15 mouse cellular contexts compared by ENCODE assay signal in genomic region chr3:135578588-135579140, GRCm38 (mm10).
A peak's percentile ranks its signal among the peaks of the same experiment; 100 is the strongest.
DNase-seq lines count a peak whose midpoint lies in the region; ATAC-seq and TF ChIP-seq lines count a peak whose summit lies in the region.
"Had no signal": no experiment of that assay in that cellular context is flagged by ENCODE, and none has a peak within 500 bp of the region (broad histone marks: within the 10 kb centered on the region; RNA-seq: fewer than 3 reads in every experiment).

No protein-coding gene starts in this region.

- no peak for TF ChIP-seq EP300 in CH12.LX (IDR thresholded peaks at IDR 0.05; ENCODE audit: low read length)

- TF ChIP-seq RAD21 in CH12.LX (IDR thresholded peaks at IDR 0.05; ENCODE audit: low read depth, low read length): no peak

- in situ Hi-C loops in CH12.LX (cut with MboI; ENCODE audit: low pct_ligation_motif_present, low pct_unique_long_range_greater_than_20kb, low sequenced_read_pairs): no loop called here

- dilution Hi-C loops in CH12.LX (cut with MboI; ENCODE audit: extremely low pct_ligation_motif_present, extremely low pct_unique_long_range_greater_than_20kb, low sequenced_read_pairs): no loop called here

- ATAC-seq in heart, embryonic 13.5 days (ENCODE audit: extremely low read depth, insufficient number of reproducible peaks, low FRiP score, low TSS enrichment): no peak
- no peak for ATAC-seq in intestine, embryonic 15.5 days
- no peak for ATAC-seq in midbrain, embryonic 14.5 days (ENCODE audit: low FRiP score, low TSS enrichment)
- ATAC-seq: Patski had no signal

- H3K4me1 ChIP-seq in heart, embryonic 13.5 days: peaks cover 57% of the 10 kb centered on the region
- H3K4me1 ChIP-seq in CH12.LX (ENCODE audit: control insufficient read depth in 1 of 2, insufficient read depth in 2 of 2): peaks cover 22 to 57% of the 10 kb centered on the region in 2 experiments
- peaks cover 15% of the 10 kb centered on the region; the same call in 1 of the 2 replicates for H3K4me1 ChIP-seq in intestine, embryonic 15.5 days (replicated peaks)
- H3K4me1 ChIP-seq in midbrain, embryonic 14.5 days (ENCODE audit: control insufficient read depth, insufficient read depth, low read length): 0 out of 2 replicates have a peak, but pooled peaks cover 4% of the 10 kb centered on the region

- no peak for TF ChIP-seq CTCF in CH12.LX (conservative IDR thresholded peaks at IDR 0.05 in 1 of 2, IDR thresholded peaks at IDR 0.05 in 1 of 2; ENCODE audit: low read depth in 2 of 2, low read length in 2 of 2)

- no peak overlapping the region for H3K4me2 ChIP-seq in heart, embryonic 13.5 days
- H3K4me2 ChIP-seq in CH12.LX (ENCODE audit: insufficient read depth, low read depth, poor library complexity, severe bottlenecking): no peak overlapping the region
- H3K4me2 ChIP-seq in intestine, embryonic 15.5 days (replicated peaks): no peak overlapping the region
- no peak overlapping the region for H3K4me2 ChIP-seq in midbrain, embryonic 14.5 days (ENCODE audit: low read length)
- H3K4me2 ChIP-seq: hindbrain, embryonic 15.5 days; neural tube, embryonic 12.5 days; stomach, embryonic 15.5 days had no signal

- H3K79me2 ChIP-seq in CH12.LX (replicated peaks; ENCODE audit: control insufficient read depth, extremely low read depth, insufficient read depth, poor library complexity, severe bottlenecking): no peaks in the 10 kb centered on the region

- DNase-seq in cerebellum, postnatal 14 days: peak; percentile 52 to 60
- no peak for DNase-seq in cerebellum, adult 11-12 months
- no peak for DNase-seq in heart, adult 9 months (ENCODE audit: low spot score in 2 of 2)
- DNase-seq in CH12.LX (ENCODE audit: extremely low read depth): no peak
- DNase-seq in midbrain, embryonic 14.5 days: no peak
- no peak for DNase-seq in frontal cortex, postnatal 36 days (ENCODE audit: low spot score in 2 of 2)
- DNase-seq: adrenal gland, postnatal 36 days; kidney, adult 8-10 months; lung, adult 18-20 months had no signal

- H3K9ac ChIP-seq in heart, embryonic 13.5 days: peak overlapping the region; percentile 34; the same call in 1 of the 2 replicates
- H3K9ac ChIP-seq in CH12.LX (ENCODE audit: insufficient read depth, low read depth): no peak overlapping the region
- H3K9ac ChIP-seq in intestine, embryonic 15.5 days: no peak overlapping the region
- H3K9ac ChIP-seq in midbrain, embryonic 14.5 days (replicated peaks; ENCODE audit: low read length): no peak overlapping the region
- H3K9ac ChIP-seq: hindbrain, embryonic 15.5 days; neural tube, embryonic 12.5 days; stomach, embryonic 15.5 days had no signal

- no peaks in the 10 kb centered on the region for H3K27me3 ChIP-seq in heart, embryonic 13.5 days (replicated peaks)
- no peaks in the 10 kb centered on the region for H3K27me3 ChIP-seq in CH12.LX (replicated peaks)
- H3K27me3 ChIP-seq in intestine, embryonic 15.5 days (replicated peaks): no peaks in the 10 kb centered on the region
- H3K27me3 ChIP-seq in midbrain, embryonic 14.5 days (ENCODE audit: control insufficient read depth, insufficient read depth, low read length): no peaks in the 10 kb centered on the region
- H3K27me3 ChIP-seq: hindbrain, embryonic 15.5 days; neural tube, embryonic 12.5 days; Patski; stomach, embryonic 15.5 days had no signal

- peaks cover 4% of the 10 kb centered on the region for H3K36me3 ChIP-seq in heart, embryonic 13.5 days
- H3K36me3 ChIP-seq in CH12.LX (replicated peaks in 1 of 2; ENCODE audit: control insufficient read depth in 1 of 2, insufficient read depth in 1 of 2, low read length in 1 of 2): peaks cover 0 to 6% of the 10 kb centered on the region in 2 experiments
- no peaks in the 10 kb centered on the region for H3K36me3 ChIP-seq in intestine, embryonic 15.5 days
- no peaks in the 10 kb centered on the region for H3K36me3 ChIP-seq in midbrain, embryonic 14.5 days (ENCODE audit: control insufficient read depth, insufficient read depth, low read length)
- H3K36me3 ChIP-seq: hindbrain, embryonic 15.5 days; neural tube, embryonic 12.5 days; stomach, embryonic 15.5 days had no signal

- H3K9me3 ChIP-seq in heart, embryonic 13.5 days: no peaks in the 10 kb centered on the region
- peaks cover 6% of the 10 kb centered on the region for H3K9me3 ChIP-seq in CH12.LX (replicated peaks; ENCODE audit: low read length)
- no peaks in the 10 kb centered on the region for H3K9me3 ChIP-seq in intestine, embryonic 15.5 days
- H3K9me3 ChIP-seq in midbrain, embryonic 14.5 days (ENCODE audit: control insufficient read depth, low read length): no peaks in the 10 kb centered on the region
- H3K9me3 ChIP-seq: hindbrain, embryonic 15.5 days; neural tube, embryonic 12.5 days; stomach, embryonic 15.5 days had no signal

- WGBS in heart, embryonic 13.5 days: 45% methylated on average over 5 of the region's 5 CpGs
- 39% methylated on average over 5 of the region's 5 CpGs for WGBS in intestine, embryonic 15.5 days
- 56% methylated on average over 5 of the region's 5 CpGs for WGBS in midbrain, embryonic 14.5 days

- no peak overlapping the region for H3K4me3 ChIP-seq in heart, embryonic 13.5 days
- H3K4me3 ChIP-seq in CH12.LX (replicated peaks in 1 of 3; ENCODE audit: low read depth in 2 of 3, low read length in 2 of 3, poor library complexity in 1 of 3): no peak overlapping the region
- no peak overlapping the region for H3K4me3 ChIP-seq in intestine, embryonic 15.5 days (replicated peaks)
- no peak overlapping the region for H3K4me3 ChIP-seq in midbrain, embryonic 14.5 days (replicated peaks; ENCODE audit: low read depth, low read length)
- H3K4me3 ChIP-seq: hindbrain, embryonic 15.5 days; neural tube, embryonic 12.5 days; stomach, embryonic 15.5 days had no signal

- TF ChIP-seq POLR2A in CH12.LX (IDR thresholded peaks at IDR 0.05; ENCODE audit: low read depth, low read length): no peak

- H3K27ac ChIP-seq in heart, embryonic 13.5 days (replicated peaks): peak overlapping the region; percentile 68
- no peak overlapping the region for H3K27ac ChIP-seq in CH12.LX (ENCODE audit: insufficient read depth, low read depth)
- H3K27ac ChIP-seq in intestine, embryonic 15.5 days: 0 out of 2 replicates have a peak overlapping the region, but pooled peaks have one; percentile 32
- no peak overlapping the region for H3K27ac ChIP-seq in midbrain, embryonic 14.5 days (replicated peaks; ENCODE audit: low read depth, low read length)
- H3K27ac ChIP-seq: hindbrain, embryonic 15.5 days; neural tube, embryonic 12.5 days; stomach, embryonic 15.5 days had no signal

TF ChIP-seq in CH12.LX, 34 proteins besides CTCF, POLR2A, EP300 and RAD21:
- TF ChIP-seq E2F4 (IDR thresholded peaks at IDR 0.05; ENCODE audit: insufficient replicate concordance, low read depth, low read length) (no peak), SIN3A (IDR thresholded peaks at IDR 0.05; ENCODE audit: low read length) (no peak), NELFE (IDR thresholded peaks at IDR 0.05; ENCODE audit: low read depth, low read length) (no peak), USF2 (conservative IDR thresholded peaks at IDR 0.05; ENCODE audit: low read depth, low read length) (no peak), CHD1 (IDR thresholded peaks at IDR 0.05; ENCODE audit: low read depth, low read length) (no peak), ZMIZ1 (IDR thresholded peaks at IDR 0.05; ENCODE audit: low read depth, low read length) (no peak), TCF12 (IDR thresholded peaks at IDR 0.05; ENCODE audit: low read depth, low read length) (no peak), JUN (IDR thresholded peaks at IDR 0.05; ENCODE audit: insufficient read depth, low read depth, low read length) (no peak), ZNF384 (IDR thresholded peaks at IDR 0.05; ENCODE audit: low read depth, low read length) (peak; percentile 65), TBP (conservative IDR thresholded peaks at IDR 0.05; ENCODE audit: low read depth, low read length) (no peak), KAT2A (IDR thresholded peaks at IDR 0.05; ENCODE audit: insufficient replicate concordance, low read length) (0 out of 2 replicates have a peak, but pooled peaks have one; percentile 18), MAX (IDR thresholded peaks at IDR 0.05; ENCODE audit: low read length) (no peak), ZKSCAN1 (IDR thresholded peaks at IDR 0.05; ENCODE audit: borderline replicate concordance, low read depth, low read length) (no peak), UBTF (IDR thresholded peaks at IDR 0.05; ENCODE audit: low read depth, low read length) (0 out of 2 replicates have a peak, but pooled peaks have one; percentile 35), ELF1 (IDR thresholded peaks at IDR 0.05; ENCODE audit: low read depth, low read length) (no peak), SMC3 (IDR thresholded peaks at IDR 0.05; ENCODE audit: low read depth, low read length) (no peak), USF1 (IDR thresholded peaks at IDR 0.05; ENCODE audit: low read depth, low read length) (no peak)

Comparison
In these comparisons a context has a peak if more than half of its experiments do, and no peak if none do; other contexts are left out.
1. DNase-seq: peak in cerebellum, postnatal 14 days (2 of 2); none in cerebellum, adult 11-12 months (single experiment), heart, adult 9 months (0 of 2), CH12.LX (single experiment), midbrain, embryonic 14.5 days (single experiment) and frontal cortex, postnatal 36 days (0 of 2).
2. H3K27ac ChIP-seq: peak in heart, embryonic 13.5 days (single experiment) and intestine, embryonic 15.5 days (single experiment); none in CH12.LX (single experiment) and midbrain, embryonic 14.5 days (single experiment).